Comparison of ENCODE assay signal across 13 mouse cellular contexts in the genomic region with DNA sequence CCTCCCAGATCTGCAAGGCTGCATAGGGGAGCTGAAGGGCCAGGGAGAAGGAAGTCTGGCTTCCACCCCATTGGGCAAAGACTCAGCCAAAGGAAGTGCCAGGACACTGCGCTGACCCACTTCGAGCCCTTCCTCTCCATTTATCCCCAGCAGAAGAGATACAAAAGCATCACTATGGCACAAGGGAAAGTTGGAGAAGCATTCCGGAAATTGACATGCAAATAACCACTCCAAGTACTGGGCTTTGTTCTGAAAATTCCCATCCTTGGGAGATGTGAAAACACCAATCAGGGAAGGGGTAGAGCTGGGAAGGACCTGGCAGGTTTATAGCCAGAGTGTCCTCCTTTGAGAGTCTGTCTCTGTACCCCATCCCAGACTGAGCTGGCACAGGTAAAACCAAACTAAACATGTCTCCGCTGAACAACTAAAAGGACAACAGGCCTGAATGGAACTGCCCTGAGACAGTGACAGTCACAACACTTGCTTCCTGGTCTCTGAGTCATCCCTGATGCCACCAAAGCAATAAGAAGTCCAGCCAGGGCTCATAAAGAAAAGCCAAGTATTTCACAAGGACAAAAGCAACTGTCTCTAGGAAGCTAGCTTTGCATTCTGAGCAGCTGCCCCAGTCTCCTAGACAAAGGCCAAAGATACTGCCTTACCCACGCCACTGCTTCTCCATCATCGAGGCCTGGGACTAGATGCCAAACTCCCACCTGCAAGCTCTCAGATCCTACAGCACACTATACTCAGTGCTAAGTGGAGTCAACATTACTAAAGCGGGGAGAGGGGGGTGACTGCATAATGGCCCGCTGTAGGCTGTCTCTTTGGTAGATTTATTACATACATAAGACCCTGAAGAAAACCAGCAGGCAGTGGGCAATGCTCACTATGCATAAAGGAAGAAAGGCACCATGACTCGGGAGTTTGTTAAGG.
DNase-seq lines count a peak whose midpoint lies in the region; ATAC-seq lines count a peak whose summit lies in the region.
"Had no signal": no experiment of that assay in that cellular context is flagged by ENCODE, and none has a peak within 500 bp of the region (broad histone marks: within the 10 kb centered on the region; RNA-seq: fewer than 3 reads in every experiment).

No protein-coding gene starts in this region.

- H3K4me3 ChIP-seq in intestine, embryonic 16.5 days (ENCODE audit: low read length): no peak overlapping the region
- H3K4me3 ChIP-seq: myocyte; stomach, embryonic 15.5 days had no signal

- WGBS in intestine, embryonic 16.5 days: 68% methylated on average over 9 of the region's 9 CpGs

- no peak overlapping the region for H3K9ac ChIP-seq in intestine, embryonic 16.5 days (ENCODE audit: low read depth, low read length)
- H3K9ac ChIP-seq: liver, embryonic 14.5 days; stomach, embryonic 15.5 days had no signal

- H3K4me2 ChIP-seq in intestine, embryonic 16.5 days (ENCODE audit: low read depth, low read length): no peak overlapping the region
- H3K4me2 ChIP-seq: stomach, embryonic 15.5 days had no signal

- peak; percentile 45 for ATAC-seq in frontal cortex, adult (ENCODE audit: low TSS enrichment)
- ATAC-seq in intestine, embryonic 16.5 days: no peak

- no peak overlapping the region for H3K27ac ChIP-seq in intestine, embryonic 16.5 days (ENCODE audit: low read length)
- H3K27ac ChIP-seq: liver, embryonic 14.5 days; stomach, embryonic 15.5 days had no signal

- no peak for DNase-seq in frontal cortex, postnatal 25 days (ENCODE audit: low spot score in 2 of 2)
- DNase-seq in cerebellum, postnatal 10 days: peak; percentile 43 to 63
- DNase-seq in layer of hippocampus, postnatal 10 days (ENCODE audit: low spot score in 2 of 2): peak; percentile 59 to 72
- DNase-seq in right cerebral cortex, postnatal 10 days (ENCODE audit: low spot score in 2 of 2): peak; percentile 75 to 84
- no peak for DNase-seq in MN1 (ENCODE audit: low spot score)
- DNase-seq in lung, postnatal 36 days: no peak
- DNase-seq: adrenal gland, postnatal 14 days; kidney, postnatal 36 days had no signal

- H3K9me3 ChIP-seq in intestine, embryonic 16.5 days (ENCODE audit: control insufficient read depth, low read length): no peaks in the 10 kb centered on the region
- H3K9me3 ChIP-seq: stomach, embryonic 15.5 days had no signal

- H3K36me3 ChIP-seq in intestine, embryonic 16.5 days (ENCODE audit: control insufficient read depth, insufficient read depth, low read length): no peaks in the 10 kb centered on the region
- H3K36me3 ChIP-seq: stomach, embryonic 15.5 days had no signal

- H3K4me1 ChIP-seq in intestine, embryonic 16.5 days (ENCODE audit: control insufficient read depth, insufficient read depth, low read length): no peaks in the 10 kb centered on the region
- H3K4me1 ChIP-seq: stomach, embryonic 15.5 days had no signal

- H3K27me3 ChIP-seq in intestine, embryonic 16.5 days (replicated peaks; ENCODE audit: control insufficient read depth, insufficient read depth, low read length): no peaks in the 10 kb centered on the region
- H3K27me3 ChIP-seq: stomach, embryonic 15.5 days had no signal

Comparison
In these comparisons a context has a peak if more than half of its experiments do, and no peak if none do; other contexts are left out.
1. DNase-seq: peak in cerebellum, postnatal 10 days (2 of 2), layer of hippocampus, postnatal 10 days (2 of 2) and right cerebral cortex, postnatal 10 days (2 of 2); none in frontal cortex, postnatal 25 days (0 of 2), MN1 (single experiment) and lung, postnatal 36 days (single experiment).